Mouse (Mus musculus): ENCODE data around the gene Trhr2.

GRCm38 (mm10) chr8:122375320-122375719 lies 14.8 kb upstream of the Trhr2 start:
- TF ChIP-seq CHD2 (IDR thresholded peaks at IDR 0.05; ENCODE audit: low read depth, low read length): no peak
- no peak for TF ChIP-seq ZC3H11A (IDR thresholded peaks at IDR 0.05; ENCODE audit: borderline replicate concordance, low read depth, low read length)
- no peak for TF ChIP-seq ZNF384 (IDR thresholded peaks at IDR 0.05; ENCODE audit: low read depth, low read length)
- no peak for TF ChIP-seq HCFC1 (IDR thresholded peaks at IDR 0.05; ENCODE audit: borderline replicate concordance, insufficient read depth, low read length)

All from ES-E14 (cell line).